Mouse (Mus musculus) kidney, postnatal 14 days (tissue): Measurements from ENCODE around the gene Tmtc3.
A peak's percentile ranks its signal among the peaks of the same experiment; 100 is the strongest.
"Not testable (repeated sequence)": the region's sequence is repeated elsewhere in the genome, so short reads cannot be mapped to it uniquely, and the experiment has no call there.

Experiments used
- DNase-seq: peaks from one replicate; pipeline ENCODE4 v3.0.0; 2022; ENCODE audit warnings: mixed read lengths

Tmtc3 gene

DNA sequence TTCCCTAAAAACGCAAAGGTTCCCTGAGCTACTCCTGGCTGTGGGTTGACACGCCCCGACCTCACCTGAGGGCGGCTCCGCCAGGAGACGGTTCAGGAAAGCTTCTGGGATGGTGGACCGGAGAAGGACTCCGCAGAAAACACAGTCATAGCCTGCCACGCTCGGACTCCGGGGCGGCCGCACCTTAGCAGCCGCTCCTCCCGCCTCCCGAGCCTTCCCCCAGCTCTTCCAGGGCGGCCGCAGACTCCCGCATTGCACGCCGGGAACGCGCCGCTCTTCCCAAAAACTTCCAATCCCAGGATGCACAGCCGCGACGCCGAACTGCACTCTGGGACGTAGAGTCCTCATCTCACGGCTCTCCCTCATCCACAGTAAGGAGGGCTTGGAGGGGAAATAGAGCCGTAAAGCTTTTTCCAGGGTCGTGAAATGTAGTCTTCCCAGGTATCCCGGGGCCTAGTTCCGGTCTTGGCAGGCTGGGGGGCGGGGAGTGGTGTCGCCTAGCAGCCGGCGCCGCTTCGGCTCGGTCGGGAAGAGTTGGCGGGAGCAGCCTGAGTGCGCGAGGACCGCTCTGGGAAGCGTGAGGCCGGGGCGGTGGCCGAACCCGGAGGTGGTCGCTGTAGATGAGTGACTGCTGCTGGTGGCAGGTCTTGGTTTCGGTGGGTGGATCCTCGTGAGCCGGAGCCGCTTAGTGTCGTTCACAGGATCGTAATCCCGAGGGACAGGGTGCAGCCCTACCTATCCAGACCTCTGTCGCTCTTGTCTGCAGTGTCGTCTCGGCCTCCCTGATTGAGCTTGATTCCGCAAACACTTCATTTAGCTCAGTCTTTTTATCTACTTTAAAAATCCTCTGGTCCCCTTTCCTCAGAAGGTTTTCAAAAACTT, at the start of gene Tmtc3, which contains the start of gene Cep290:
Gene Tmtc3, minus strand, starts transcription at position 254 of the 882 bp plus-strand sequence.
Gene Cep290, plus strand, starts transcription at position 462 of the 882 bp plus-strand sequence.
- DNase-seq, result peak; percentile 97

DNA sequence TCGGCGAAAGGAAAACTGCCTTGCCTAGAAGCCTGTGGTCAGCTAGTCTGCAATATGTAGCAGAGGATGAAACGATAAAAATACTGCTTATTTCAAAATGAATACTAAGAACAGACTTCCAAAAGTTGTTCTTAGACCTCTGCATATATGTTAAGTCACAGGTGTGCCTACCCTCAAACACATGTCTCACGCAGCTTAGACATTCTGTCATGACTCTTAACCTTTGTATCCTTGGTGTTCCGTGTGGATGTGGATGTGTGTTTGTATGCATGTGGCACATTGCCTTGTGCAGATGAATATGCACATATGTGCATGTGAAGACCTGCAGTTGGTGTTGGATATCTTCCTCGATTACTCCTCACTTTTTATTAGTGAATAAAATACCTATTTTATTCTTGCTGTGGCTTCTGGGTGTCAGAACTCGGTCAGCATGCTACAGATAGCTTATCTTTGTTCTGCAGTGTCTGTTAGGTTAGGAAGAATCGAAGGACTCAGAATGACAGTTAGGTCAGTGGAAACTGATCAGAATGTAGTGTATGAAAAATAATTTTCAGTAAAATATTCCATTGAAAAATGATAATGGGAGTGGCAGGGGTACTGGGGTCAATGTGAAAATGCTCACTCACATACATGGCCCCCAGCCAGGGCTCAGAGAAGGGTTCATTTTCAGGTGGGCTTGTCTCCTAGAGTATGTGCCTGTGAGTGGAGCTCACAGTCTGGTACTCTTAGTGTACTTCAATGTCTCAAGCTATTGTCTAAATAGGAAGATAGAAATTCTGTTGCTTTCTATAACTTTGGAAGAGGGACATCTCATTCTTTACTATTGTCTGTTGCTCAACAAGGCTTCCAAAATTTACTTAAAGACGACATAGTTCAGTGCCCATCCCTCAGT, 37.6 kb upstream of the Tmtc3 start:
- no peak for DNase-seq

DNA sequence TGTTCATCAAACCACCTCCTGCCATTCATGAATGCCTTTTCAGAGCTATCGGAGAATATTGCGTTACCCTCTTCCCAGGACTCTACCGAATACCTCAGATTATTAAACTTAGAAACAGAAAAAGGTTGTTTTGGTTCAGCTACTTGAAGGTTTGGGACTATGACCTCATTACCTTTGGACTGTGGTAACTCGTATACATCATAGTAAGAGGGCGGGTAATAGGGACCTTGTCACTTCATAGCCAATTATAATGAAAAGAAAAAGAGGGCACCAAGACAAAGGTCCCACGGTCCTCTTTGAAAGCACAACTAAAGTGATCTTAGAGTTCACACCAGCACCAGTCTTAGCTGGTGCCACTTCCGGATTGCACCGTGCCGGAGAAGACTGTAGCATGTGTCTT, 35.2 kb upstream of the Tmtc3 start:
- no peak for DNase-seq

DNA sequence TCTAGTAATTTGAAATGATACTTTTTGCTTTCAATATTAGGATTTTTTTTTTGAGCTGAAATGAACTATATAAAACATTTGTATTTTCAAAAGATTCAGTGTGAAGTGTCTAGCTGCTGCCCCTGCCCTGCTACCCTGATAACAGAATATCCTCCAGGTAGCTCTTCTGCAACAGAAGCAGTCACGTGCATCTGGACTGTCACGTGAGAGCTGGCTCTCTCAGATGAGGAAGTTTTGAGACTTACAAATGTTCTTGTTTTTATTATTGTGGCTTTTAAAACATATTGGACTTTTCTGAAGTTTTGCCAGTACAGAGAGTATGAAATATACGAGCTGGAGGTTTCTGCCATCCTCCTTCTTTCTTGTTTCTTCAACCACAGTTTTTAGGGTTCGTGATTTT, 34.5 kb upstream of the Tmtc3 start:
- no peak for DNase-seq

DNA sequence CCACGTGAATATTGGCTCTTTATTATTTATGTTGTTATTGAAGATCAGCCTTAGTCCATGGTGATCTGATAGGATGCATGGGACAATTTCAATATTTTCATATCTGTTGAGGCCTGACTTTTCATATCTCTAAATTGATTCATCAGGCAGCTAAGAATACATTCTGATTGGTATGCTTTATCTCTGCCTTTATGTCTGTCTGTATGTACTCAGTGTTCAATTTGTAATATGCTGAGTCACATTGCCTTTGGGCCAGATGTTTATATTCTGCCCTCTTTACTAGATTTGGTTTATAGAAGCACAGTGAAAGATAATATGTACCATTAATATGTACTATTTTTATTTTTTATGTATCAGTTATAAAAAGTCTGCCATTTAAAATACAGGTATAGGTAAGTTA, 21.0 kb upstream of the Tmtc3 start:
- no peak for DNase-seq

DNA sequence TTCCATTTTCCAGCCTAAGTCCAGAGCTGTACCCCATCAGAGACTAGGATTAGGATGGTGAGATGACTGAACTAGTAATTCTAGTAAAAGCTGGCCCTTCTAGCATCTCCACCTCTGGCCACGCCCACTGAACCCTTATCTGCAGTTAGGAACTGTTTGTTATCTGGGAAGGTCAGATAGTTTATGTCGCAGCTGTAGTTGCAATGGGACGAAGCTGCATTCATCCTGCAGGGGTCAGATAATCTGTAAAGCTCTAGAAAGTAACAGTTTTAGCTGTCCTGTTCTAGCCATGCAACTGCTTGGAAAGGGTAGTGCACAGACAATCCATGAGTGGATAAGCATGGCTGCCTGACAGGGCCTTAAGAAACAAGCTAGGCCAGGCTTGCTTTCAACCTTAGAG, 11.2 kb upstream of the Tmtc3 start:
- no peak for DNase-seq

DNA sequence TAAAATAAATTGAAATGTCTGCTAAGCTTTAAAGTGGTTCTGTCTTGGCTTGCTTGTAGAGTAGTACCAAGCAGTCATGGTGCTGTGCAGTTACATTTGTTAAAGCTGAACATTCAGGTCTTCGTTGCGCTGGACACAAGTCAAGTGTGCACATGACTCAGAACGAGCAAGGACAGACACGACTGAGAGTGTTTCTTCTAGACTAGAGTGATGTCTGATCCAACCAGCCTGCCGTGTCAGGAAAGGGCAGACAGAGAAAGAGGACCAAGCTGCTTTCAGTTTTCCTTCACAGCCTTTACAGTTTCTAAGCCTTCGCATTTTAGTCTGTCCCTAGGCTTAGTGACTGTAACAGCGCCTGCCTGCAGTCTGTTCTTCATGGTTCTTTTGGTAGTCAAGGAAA, 4.8 kb upstream of the Tmtc3 start:
- DNase-seq, result no peak

DNA sequence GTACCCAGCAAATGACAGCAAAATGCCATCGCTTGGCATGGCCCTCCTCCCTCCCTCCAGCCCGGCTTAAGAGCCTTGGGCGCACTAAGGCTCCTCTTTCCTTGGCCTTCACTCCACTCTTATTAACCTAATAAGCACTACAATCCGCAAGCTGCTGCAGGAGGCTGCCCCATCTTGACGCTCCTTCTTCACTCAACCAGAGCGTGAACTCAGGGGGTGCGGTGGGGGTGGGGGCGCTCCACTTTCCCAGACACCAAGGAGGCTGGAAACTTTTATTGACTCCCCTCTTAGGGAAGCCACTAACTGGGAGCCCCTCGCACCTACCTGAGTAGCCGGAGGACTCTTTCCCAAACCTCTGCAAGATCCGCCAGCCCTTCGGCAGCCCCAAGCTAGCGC, 451 bp downstream of the Tmtc3 start:
- no peak for DNase-seq

DNA sequence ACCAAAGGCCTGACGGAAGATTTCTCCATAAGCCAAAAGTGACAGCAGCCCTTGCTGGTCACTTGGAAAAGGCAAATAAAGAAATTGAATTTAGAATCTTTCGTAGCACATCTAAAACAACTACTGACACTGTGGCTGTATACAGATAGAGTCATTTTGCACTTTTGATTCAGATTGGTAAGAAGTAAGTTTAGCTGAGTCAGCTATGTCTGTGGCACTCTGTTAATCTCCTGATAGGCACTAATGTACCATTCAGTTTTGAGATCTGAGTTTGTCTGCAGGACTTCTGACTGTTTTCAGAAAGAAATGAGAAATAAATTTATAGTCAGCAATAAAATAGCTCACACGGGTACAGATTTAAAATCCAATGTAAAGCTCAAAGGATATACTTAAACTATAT, 7.6 kb downstream of the Tmtc3 start:
- DNase-seq, result no peak

DNA sequence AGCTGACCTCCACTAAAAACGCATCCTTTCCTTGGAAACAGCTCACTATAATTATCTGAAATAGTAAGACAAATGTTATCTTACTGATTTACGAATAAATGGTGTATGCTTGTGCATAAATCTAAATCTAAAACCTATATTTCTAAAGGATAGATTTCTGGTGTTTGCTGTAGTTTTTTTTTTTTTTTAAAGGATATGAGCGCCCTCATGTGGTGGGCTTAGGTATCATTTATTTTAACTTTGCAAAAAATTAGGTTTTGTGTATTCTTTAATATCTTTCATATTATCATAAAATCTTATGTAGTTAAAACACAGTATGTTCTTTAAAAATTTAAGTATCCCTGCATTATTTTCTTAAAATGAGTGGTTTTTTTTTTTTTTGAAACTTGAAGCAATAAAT, 12.1 kb downstream of the Tmtc3 start:
- no peak for DNase-seq

DNA sequence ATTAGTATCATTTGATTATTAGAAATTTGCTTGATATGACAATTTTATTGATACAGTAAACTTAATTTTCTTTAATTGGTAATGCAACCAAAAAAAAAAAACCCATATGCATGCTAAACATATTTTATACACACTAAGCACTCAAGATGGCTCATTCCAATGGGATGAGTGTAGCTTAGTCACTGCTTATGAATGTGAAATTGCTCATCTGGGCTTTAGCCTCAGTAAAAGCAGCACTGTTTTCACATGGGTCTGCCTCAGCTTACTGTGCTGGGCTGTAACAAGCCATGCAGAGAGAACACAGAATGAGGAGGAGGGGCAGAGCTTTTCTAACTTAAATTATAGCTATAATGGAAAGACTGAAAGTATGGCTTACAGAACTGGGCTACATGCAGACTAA, 26.6 kb downstream of the Tmtc3 start:
- no peak for DNase-seq

DNA sequence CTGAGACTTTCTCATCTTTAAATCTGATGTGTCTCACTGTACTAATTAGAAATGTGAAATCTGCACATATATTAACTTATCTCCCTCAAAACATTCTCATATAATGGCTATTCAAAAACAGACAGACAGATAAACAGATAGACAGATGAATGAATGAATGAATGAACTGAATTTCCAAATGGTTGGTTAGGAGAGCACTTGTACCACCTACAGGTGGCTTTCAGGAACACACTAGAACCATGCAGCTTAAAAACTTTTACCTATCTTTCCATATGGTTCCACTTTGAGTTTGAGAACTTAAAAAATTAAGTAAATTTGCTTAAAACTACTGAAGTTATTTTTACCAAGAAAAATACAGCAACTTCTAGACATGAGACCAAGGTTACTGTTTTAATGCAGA, 37.8 kb downstream of the Tmtc3 start:
- DNase-seq, result no peak

DNA sequence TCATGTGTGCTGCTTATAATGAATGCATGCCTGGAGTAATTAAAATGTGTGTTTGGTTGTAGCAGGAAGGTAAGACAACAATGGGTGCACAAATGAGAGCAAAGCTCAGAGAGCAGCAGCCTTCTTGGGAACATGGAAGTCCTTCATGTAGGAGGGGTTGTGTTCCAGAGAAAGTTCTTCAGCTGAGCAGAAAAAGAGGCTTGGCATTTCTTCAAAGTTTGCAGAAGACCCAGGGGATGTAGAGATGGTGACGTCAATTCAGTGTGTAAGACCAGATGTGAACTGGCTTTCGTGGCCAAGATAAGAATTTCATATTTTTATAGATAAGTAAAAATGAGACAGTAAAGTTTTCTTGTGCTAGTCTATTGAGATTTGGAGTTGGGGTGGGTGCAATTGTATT, 59.6 kb downstream of the Tmtc3 start:
- no peak for DNase-seq

DNA sequence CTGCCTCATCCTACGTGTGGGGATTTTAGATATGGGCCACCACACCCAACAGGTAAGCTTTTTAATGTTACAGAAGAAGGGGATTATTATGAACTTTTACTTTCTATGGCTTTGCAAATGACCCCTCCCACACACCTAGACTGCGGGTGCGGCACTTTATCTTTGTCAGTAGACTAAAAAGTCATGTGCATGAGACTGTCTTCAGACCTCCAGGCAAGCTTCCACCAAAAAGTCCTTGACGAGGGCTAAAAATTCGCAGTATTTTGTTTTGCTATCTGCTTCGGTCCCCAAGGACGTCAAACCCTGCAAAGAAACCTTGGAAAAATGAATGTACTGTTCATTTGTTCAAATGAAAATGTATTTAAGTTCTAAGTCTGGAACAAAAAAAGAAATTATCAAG, 71.6 kb downstream of the Tmtc3 start:
- DNase-seq, result no peak

DNA sequence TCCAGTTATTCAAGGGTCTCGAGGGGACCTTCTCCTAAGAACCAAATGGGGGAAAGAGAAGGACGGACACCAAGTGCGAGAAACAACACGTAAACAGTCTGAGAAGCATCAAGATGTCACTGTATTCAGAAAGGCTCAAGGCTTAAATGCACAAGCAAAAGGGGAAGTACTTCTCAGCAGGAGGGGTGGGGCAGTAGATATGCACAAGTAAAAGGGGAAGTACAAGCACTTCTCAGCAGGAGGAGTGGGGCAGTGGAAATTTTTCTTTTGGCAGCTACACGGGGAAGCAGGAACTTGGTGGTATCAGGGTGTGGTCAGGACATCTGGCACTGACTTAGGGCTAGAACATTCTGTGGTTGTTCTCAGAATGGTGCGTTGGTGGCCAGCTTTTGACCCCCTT, 84.8 kb downstream of the Tmtc3 start:
- DNase-seq, result not testable (repeated sequence)
